Mouse (Mus musculus): Measurements from ENCODE around the gene Efhb.

DNA sequence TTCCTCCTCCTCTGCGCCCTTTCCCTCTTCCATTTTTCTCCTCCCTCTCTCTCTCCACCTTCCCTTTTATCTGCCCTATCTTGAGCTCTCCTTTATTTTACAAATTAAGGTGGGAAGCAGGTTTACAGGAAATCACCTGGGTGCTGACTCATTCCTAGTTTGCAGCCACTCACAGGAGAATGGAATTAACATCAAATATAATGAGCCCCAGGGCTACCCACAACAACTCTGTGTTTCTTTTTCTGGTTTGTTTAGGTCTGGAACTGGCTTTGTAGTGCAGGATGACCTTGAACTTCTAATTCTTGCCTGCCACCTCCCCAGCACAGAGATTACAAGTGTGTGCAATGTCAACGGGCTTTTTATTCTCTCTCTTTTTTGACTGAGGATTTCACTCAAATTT lies 7.0 kb downstream of the Efhb start:
- TF ChIP-seq CTCF (IDR thresholded peaks at IDR 0.05; ENCODE audit: low read depth) (no peak), EP300 (optimal IDR thresholded peaks at IDR 0.05) (no peak)

Data from stomach, postnatal 0 days (tissue).